Mouse (Mus musculus) midbrain, postnatal 0 days (tissue): ENCODE results near the gene Exoc3l2. TPM values are rescaled to one million over a fixed set of nuclear protein-coding genes. Genes with fewer than 3 reads are reported as not detected.
A peak's percentile ranks its signal among the peaks of the same experiment; 100 is the strongest.

Experiments
- ATAC-seq: fragments of 200-750 bp; cut with Nextera tagmentation; 2 replicates; pipeline ENCODE4 v1.8.0; 2017; ENCODE audit warnings: moderate number of reproducible peaks, mild to moderate bottlenecking, moderate TSS enrichment, moderate library complexity; ENCODE audit not compliant: low FRiP score
- DNase-seq: peaks from one replicate; pipeline ENCODE4 v3.0.0-alpha.2; 2015; ENCODE audit warnings: low spot score
- H3K27ac ChIP-seq: fragments of 300-500 bp; sonication (generic); 2 replicates; pipeline ENCODE4 v1.5.1; 2014; ENCODE audit warnings: low read depth, mild to moderate bottlenecking, low read length, mixed read lengths
- H3K27me3 ChIP-seq: fragments of 300-500 bp; sonication (generic); 2 replicates; pipeline ENCODE4 v1.6.1; 2014; ENCODE audit warnings: low read length, control low read depth, mixed read lengths; ENCODE audit not compliant: insufficient read depth
- H3K36me3 ChIP-seq: fragments of 300-500 bp; sonication (generic); 2 replicates; pipeline ENCODE4 v1.6.1; 2014; ENCODE audit warnings: low read length, control low read depth, mixed read lengths; ENCODE audit not compliant: insufficient read depth
- H3K4me1 ChIP-seq: fragments of 300-500 bp; sonication (generic); 2 replicates; pipeline ENCODE4 v1.6.1; 2014; ENCODE audit warnings: mild to moderate bottlenecking, control low read depth, antibody characterized with exemption, low read length, mixed read lengths; ENCODE audit not compliant: insufficient read depth
- H3K4me2 ChIP-seq: fragments of 300-500 bp; sonication (generic); 2 replicates; pipeline ENCODE4 v1.6.1; 2014; ENCODE audit warnings: low read depth, mild to moderate bottlenecking, low read length, mixed read lengths; ENCODE audit not compliant: poor library complexity, severe bottlenecking
- H3K4me3 ChIP-seq: fragments of 300-500 bp; sonication (generic); 2 replicates; pipeline ENCODE4 v1.5.1; 2014; ENCODE audit warnings: low read depth, mild to moderate bottlenecking, low read length, moderate library complexity
- H3K9ac ChIP-seq: fragments of 300-500 bp; sonication (generic); replicated peaks from 2 replicates; pipeline ENCODE4 v1.6.1; 2014; ENCODE audit warnings: mild to moderate bottlenecking, low read length, moderate library complexity, mixed read lengths; ENCODE audit not compliant: poor library complexity, severe bottlenecking
- H3K9me3 ChIP-seq: fragments of 300-500 bp; sonication (generic); 2 replicates; pipeline ENCODE4 v1.6.1; 2016; ENCODE audit warnings: low read length, control low read depth
- CTCF ChIP-seq: IDR thresholded peaks from 2 replicates; pipeline ENCODE4 v1.5.1; 2016; ENCODE audit warnings: antibody characterized with exemption, mild to moderate bottlenecking
- WGBS: fragments of 180-500 bp; shearing (Covaris S2); extraction: QIAGEN DNeasy Blood & Tissue Kit; methylation state at CpG from one replicate; pipeline ENCODE4 v1.1.7; 2014; 5-methylcytosine and 5-hydroxymethylcytosine counted together
- polyA plus RNA-seq: library from polyadenylated mRNA; unstranded; fragments of >200 nt; fragmentation: Nextera tagmentation; extraction: Ambion mirVana; gene quantifications from 2 replicates; pipeline ENCODE4 v1.2.1, GENCODE M21; 2015
- total RNA-seq: library from RNA; depleted of rRNA; stranded (reverse); fragments of >200 nt; gene quantifications from 2 replicates; pipeline ENCODE4 v1.2.3, GENCODE M21; 2014

The Exoc3l2 gene
- total and polyA plus RNA-seq, 2 experiments from 2014 or later = 0.49 to 1.5 TPM

GRCm38 (mm10) chr7:19524420-19525104, 61.4 kb downstream of the Exoc3l2 start:
- H3K27me3 ChIP-seq = peaks cover 31% of the 10 kb centered on the region
- H3K4me2 ChIP-seq = peak overlapping the region; percentile 62
- no peak for TF ChIP-seq CTCF
- no peaks in the 10 kb centered on the region for H3K9me3 ChIP-seq
- peaks cover 6% of the 10 kb centered on the region for H3K36me3 ChIP-seq
- H3K4me1 ChIP-seq = peaks cover 3% of the 10 kb centered on the region; the same call in 1 of the 2 replicates
- H3K27ac ChIP-seq = no peak overlapping the region
- WGBS = 8% methylated on average over 24 of the region's 24 CpGs
- peak overlapping the region; percentile 45 for H3K9ac ChIP-seq
- H3K4me3 ChIP-seq = peak overlapping the region; percentile 36
- DNase-seq (no peak), ATAC-seq (peak; percentile 17)

- peaks cover 1% of the 10 kb centered on the region; the same call in 1 of the 2 replicates for H3K4me1 ChIP-seq
- no peaks in the 10 kb centered on the region for H3K9me3 ChIP-seq
- no peak for DNase-seq
- no peak overlapping the region for H3K9ac ChIP-seq
- ATAC-seq = no peak
- no peak overlapping the region for H3K4me2 ChIP-seq
- H3K36me3 ChIP-seq = peaks cover 10% of the 10 kb centered on the region
- H3K27ac ChIP-seq = no peak overlapping the region
- H3K27me3 ChIP-seq = peaks cover 26% of the 10 kb centered on the region
- TF ChIP-seq CTCF = 0 out of 2 replicates have a peak, but pooled peaks have one; percentile 10
- 72% methylated on average over 2 of the region's 2 CpGs for WGBS
- no peak overlapping the region for H3K4me3 ChIP-seq
Measured at GRCm38 (mm10) chr7:19525105-19525481, 62.0 kb downstream of the Exoc3l2 start.

GRCm38 (mm10) chr7:19531077-19531476, 67.9 kb downstream of the Exoc3l2 start:
- DNase-seq (no peak), ATAC-seq (no peak)
- Histone ChIP-seq H3K4me1 (no peaks in the 10 kb centered on the region), H3K27me3 (no peaks in the 10 kb centered on the region), H3K27ac (no peak overlapping the region), H3K36me3 (peaks cover 55% of the 10 kb centered on the region), H3K9ac (no peak overlapping the region), H3K4me3 (no peak overlapping the region), H3K4me2 (no peak overlapping the region), H3K9me3 (no peaks in the 10 kb centered on the region)
- 0 out of 2 replicates have a peak, but pooled peaks have one; percentile 15 for TF ChIP-seq CTCF
- 78% methylated on average over 10 of the region's 10 CpGs for WGBS

- Histone ChIP-seq H3K9me3 (no peaks in the 10 kb centered on the region), H3K9ac (no peak overlapping the region), H3K4me3 (no peak overlapping the region), H3K4me2 (no peak overlapping the region), H3K4me1 (no peaks in the 10 kb centered on the region), H3K27ac (no peak overlapping the region), H3K36me3 (peaks cover 55% of the 10 kb centered on the region), H3K27me3 (no peaks in the 10 kb centered on the region)
- TF ChIP-seq CTCF = no peak
- WGBS = 96% methylated on average over 13 of the region's 14 CpGs
- DNase-seq (no peak), ATAC-seq (no peak)
Measured at GRCm38 (mm10) chr7:19532240-19532639, 69.1 kb downstream of the Exoc3l2 start.

- WGBS = 94% methylated on average over 10 of the region's 10 CpGs
- TF ChIP-seq CTCF = no peak
- no peak for ATAC-seq
Measured at GRCm38 (mm10) chr7:19534676-19535075, 71.5 kb downstream of the Exoc3l2 start.

GRCm38 (mm10) chr7:19540771-19541566, 77.8 kb downstream of the Exoc3l2 start:
- H3K4me3 ChIP-seq = no peak overlapping the region
- no peaks in the 10 kb centered on the region for H3K27me3 ChIP-seq
- no peak for TF ChIP-seq CTCF
- no peak for ATAC-seq
- 93% methylated on average over 2 of the region's 2 CpGs for WGBS
- no peak for DNase-seq
- no peak overlapping the region for H3K9ac ChIP-seq
- no peaks in the 10 kb centered on the region for H3K36me3 ChIP-seq
- no peak overlapping the region for H3K27ac ChIP-seq
- H3K4me2 ChIP-seq = no peak overlapping the region
- no peaks in the 10 kb centered on the region for H3K4me1 ChIP-seq
- no peaks in the 10 kb centered on the region for H3K9me3 ChIP-seq

More at GRCm38 (mm10) chr7:19534676-19535075, 71.5 kb downstream of the Exoc3l2 start:
- no peak for DNase-seq
- H3K27me3 ChIP-seq = no peaks in the 10 kb centered on the region
- H3K27ac ChIP-seq = no peak overlapping the region
- no peaks in the 10 kb centered on the region for H3K4me1 ChIP-seq
- H3K36me3 ChIP-seq = peaks cover 48% of the 10 kb centered on the region
- H3K9ac ChIP-seq = no peak overlapping the region
- no peaks in the 10 kb centered on the region for H3K9me3 ChIP-seq
- H3K4me2 ChIP-seq = no peak overlapping the region
- H3K4me3 ChIP-seq = no peak overlapping the region
